ENCODE assay signal across 9 mouse cellular contexts in genomic region chr16:29451706-29452105, GRCm38 (mm10).
DNase-seq lines count a peak whose midpoint lies in the region; ATAC-seq and TF ChIP-seq lines count a peak whose summit lies in the region.
"Had no signal": no experiment of that assay in that cellular context is flagged by ENCODE, and none has a peak within 500 bp of the region (broad histone marks: within the 10 kb centered on the region; RNA-seq: fewer than 3 reads in every experiment).

No protein-coding gene starts in this region.

- TF ChIP-seq POLR2A in heart, adult 2 months (IDR thresholded peaks at IDR 0.05; ENCODE audit: insufficient read depth, low read depth, low read length): no peak
- no peak for TF ChIP-seq POLR2A in ES-Bruce4 (IDR thresholded peaks at IDR 0.05; ENCODE audit: insufficient read depth, low read length)

- no peak overlapping the region for H3K9ac ChIP-seq in heart, adult 2 months (ENCODE audit: low read depth, low read length)
- H3K9ac ChIP-seq in ES-Bruce4 (ENCODE audit: low read depth, poor library complexity, severe bottlenecking): no peak overlapping the region
- no peak overlapping the region for H3K9ac ChIP-seq in midbrain, embryonic 13.5 days (replicated peaks)
- H3K9ac ChIP-seq: stomach, embryonic 15.5 days had no signal

- no peak for TF ChIP-seq EP300 in heart, adult 2 months (IDR thresholded peaks at IDR 0.05; ENCODE audit: insufficient read depth, low read depth, low read length)
- TF ChIP-seq EP300 in ES-Bruce4 (IDR thresholded peaks at IDR 0.05; ENCODE audit: insufficient read depth, low read depth, low read length): no peak

- H3K4me1 ChIP-seq in heart, adult 2 months (ENCODE audit: control insufficient read depth, insufficient read depth, low read length): no peaks in the 10 kb centered on the region
- no peaks in the 10 kb centered on the region for H3K4me1 ChIP-seq in ES-Bruce4 (ENCODE audit: control insufficient read depth, insufficient read depth, low read length)
- H3K4me1 ChIP-seq in hindbrain, embryonic 10.5 days (replicated peaks): no peaks in the 10 kb centered on the region
- H3K4me1 ChIP-seq in midbrain, embryonic 13.5 days (replicated peaks): no peaks in the 10 kb centered on the region
- H3K4me1 ChIP-seq: stomach, embryonic 15.5 days had no signal

- 56% methylated on average over 3 of the region's 3 CpGs for WGBS in heart, adult 2 months
- WGBS in hindbrain, embryonic 10.5 days: 60% methylated on average over 3 of the region's 3 CpGs
- 68% methylated on average over 3 of the region's 3 CpGs for WGBS in midbrain, embryonic 13.5 days

- intact Hi-C loops in heart, adult 2 months (cut with DNase I): loop anchor here (10.0 kb wide), 1 partner anchor 113 kb away; no protein-coding TSS in a partner anchor
- intact Hi-C loops in left cerebral cortex, postnatal 10 days (cut with DNase I): loop anchor here (10.0 kb wide), 1 partner anchor 617 kb away; no protein-coding TSS in a partner anchor

- peak; percentile 52 for TF ChIP-seq CTCF in heart, adult 2 months (IDR thresholded peaks at IDR 0.05)
- TF ChIP-seq CTCF in ES-Bruce4 (IDR thresholded peaks at IDR 0.05; ENCODE audit: low read depth, low read length): peak; percentile 61

- peak; percentile 45; the same call in 1 of the 2 replicates for ATAC-seq in midbrain, embryonic 13.5 days

- no peaks in the 10 kb centered on the region for H3K79me2 ChIP-seq in heart, adult 2 months (replicated peaks; ENCODE audit: control insufficient read depth, insufficient read depth, low read length)

- no peak overlapping the region for H3K27ac ChIP-seq in heart, adult 2 months
- no peak overlapping the region for H3K27ac ChIP-seq in ES-Bruce4 (ENCODE audit: insufficient read depth, low read length)
- no peak overlapping the region for H3K27ac ChIP-seq in hindbrain, embryonic 10.5 days
- no peak overlapping the region for H3K27ac ChIP-seq in midbrain, embryonic 13.5 days
- H3K27ac ChIP-seq: stomach, embryonic 15.5 days had no signal

- H3K27me3 ChIP-seq in heart, adult 2 months (ENCODE audit: control insufficient read depth, insufficient read depth, low read length): no peaks in the 10 kb centered on the region
- H3K27me3 ChIP-seq in ES-Bruce4 (ENCODE audit: control insufficient read depth, insufficient read depth, low read length, poor library complexity, severe bottlenecking): no peaks in the 10 kb centered on the region
- no peaks in the 10 kb centered on the region for H3K27me3 ChIP-seq in hindbrain, embryonic 10.5 days (ENCODE audit: insufficient read depth, poor library complexity, severe bottlenecking)
- H3K27me3 ChIP-seq in midbrain, embryonic 13.5 days: no peaks in the 10 kb centered on the region
- H3K27me3 ChIP-seq: stomach, embryonic 15.5 days had no signal

- H3K4me3 ChIP-seq in heart, adult 2 months: no peak overlapping the region
- no peak overlapping the region for H3K4me3 ChIP-seq in ES-Bruce4 (ENCODE audit: low read depth, low read length)
- no peak overlapping the region for H3K4me3 ChIP-seq in hindbrain, embryonic 10.5 days
- no peak overlapping the region for H3K4me3 ChIP-seq in midbrain, embryonic 13.5 days (replicated peaks)
- H3K4me3 ChIP-seq: stomach, embryonic 15.5 days had no signal

- H3K36me3 ChIP-seq in heart, adult 2 months (ENCODE audit: control insufficient read depth, insufficient read depth, low read length): no peaks in the 10 kb centered on the region
- H3K36me3 ChIP-seq in ES-Bruce4 (ENCODE audit: control insufficient read depth, insufficient read depth, low read length, poor library complexity, severe bottlenecking): no peaks in the 10 kb centered on the region
- H3K36me3 ChIP-seq in hindbrain, embryonic 10.5 days: no peaks in the 10 kb centered on the region
- no peaks in the 10 kb centered on the region for H3K36me3 ChIP-seq in midbrain, embryonic 13.5 days
- H3K36me3 ChIP-seq: stomach, embryonic 15.5 days had no signal

- DNase-seq in heart, adult 2 months: peak in 1 of 2 experiments; percentile 19
- no peak for DNase-seq in heart, adult 8-10 months (ENCODE audit: low spot score)
- peak; percentile 30 for DNase-seq in cerebellum, adult 9-10 months
- peak; percentile 37 for DNase-seq in hindbrain, embryonic 10.5 days (ENCODE audit: low spot score)
- peak; percentile 33 to 73 for DNase-seq in left cerebral cortex, postnatal 10 days (ENCODE audit: extremely low spot score in 1 of 2, low spot score in 2 of 2)
- no peak for DNase-seq in gastrocnemius, postnatal 10 days

- no peak overlapping the region for H3K4me2 ChIP-seq in midbrain, embryonic 13.5 days (replicated peaks)
- H3K4me2 ChIP-seq: stomach, embryonic 15.5 days had no signal

- H3K9me3 ChIP-seq in ES-Bruce4 (replicated peaks; ENCODE audit: control insufficient read depth, insufficient read depth, low read length, poor library complexity, severe bottlenecking): no peaks in the 10 kb centered on the region
- H3K9me3 ChIP-seq in hindbrain, embryonic 10.5 days: no peaks in the 10 kb centered on the region
- no peaks in the 10 kb centered on the region for H3K9me3 ChIP-seq in midbrain, embryonic 13.5 days
- H3K9me3 ChIP-seq: stomach, embryonic 15.5 days had no signal

Comparison
In these comparisons a context has a peak if more than half of its experiments do, and no peak if none do; other contexts are left out.
1. DNase-seq: peak in cerebellum, adult 9-10 months (single experiment), hindbrain, embryonic 10.5 days (single experiment) and left cerebral cortex, postnatal 10 days (2 of 2); none in heart, adult 8-10 months (single experiment) and gastrocnemius, postnatal 10 days (single experiment).